Mouse (Mus musculus): ENCODE measurements around the gene Sp2. TPM values are rescaled to one million over a fixed set of nuclear protein-coding genes. Genes with fewer than 3 reads are reported as not detected.

The Sp2 gene
- polyA plus RNA-seq, 1 experiment from 2014 or later, result 18.0 TPM

GRCm38 (mm10) chr11:96935872-96936650 lies 46.7 kb downstream of the Sp2 start:
- no peak overlapping the region for H3K4me3 ChIP-seq
- H3K36me3 ChIP-seq, result 0 out of 2 replicates have a peak, but pooled peaks cover 3% of the 10 kb centered on the region

DNA sequence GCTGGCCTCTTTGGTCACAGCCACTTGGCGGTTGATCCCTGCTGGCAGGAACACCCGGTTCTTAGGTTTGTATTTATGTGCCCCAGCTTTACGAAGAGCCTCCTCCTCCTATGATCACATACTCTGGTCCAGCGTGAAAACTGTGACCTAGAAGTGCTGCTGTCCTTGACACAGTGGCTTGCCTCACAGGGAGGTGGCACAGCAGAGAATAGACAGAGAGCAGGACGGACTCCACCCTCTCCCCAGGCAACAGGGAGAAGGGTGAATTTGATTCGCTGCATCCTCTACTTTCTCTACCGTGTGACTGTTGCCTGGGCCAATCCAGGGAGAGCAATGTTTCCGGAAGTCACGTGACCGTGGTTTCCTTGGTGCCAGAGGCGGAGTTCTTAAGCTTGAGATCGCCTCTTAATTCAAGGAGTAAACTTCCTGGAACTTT lies 47.8 kb downstream of the Sp2 start:
- peak overlapping the region; percentile 2; the same call in 1 of the 2 replicates for H3K4me3 ChIP-seq
- no peaks in the 10 kb centered on the region for H3K9me3 ChIP-seq (replicated peaks)
- WGBS, result 21% methylated on average over 12 of the region's 12 CpGs
- peak overlapping the region; percentile 52 for H3K4me2 ChIP-seq
- peak; percentile 94 for ATAC-seq (ENCODE audit: insufficient number of reproducible peaks, low FRiP score)
- H3K27me3 ChIP-seq (replicated peaks), result peaks cover 7% of the 10 kb centered on the region
- peaks cover 12% of the 10 kb centered on the region; the same call in 1 of the 2 replicates for H3K4me1 ChIP-seq (replicated peaks)
- no peaks in the 10 kb centered on the region for H3K36me3 ChIP-seq
- no peak overlapping the region for H3K9ac ChIP-seq
- peak overlapping the region; percentile 15; the same call in 1 of the 2 replicates for H3K27ac ChIP-seq (ENCODE audit: poor library complexity, severe bottlenecking)

More at GRCm38 (mm10) chr11:96935872-96936650, 46.7 kb downstream of the Sp2 start:
- Histone ChIP-seq H3K27ac (ENCODE audit: poor library complexity, severe bottlenecking) (no peak overlapping the region), H3K4me1 (replicated peaks) (peaks cover 12% of the 10 kb centered on the region; the same call in 1 of the 2 replicates), H3K9ac (no peak overlapping the region), H3K9me3 (replicated peaks) (no peaks in the 10 kb centered on the region), H3K4me2 (no peak overlapping the region), H3K27me3 (replicated peaks) (no peaks in the 10 kb centered on the region)
- 76% methylated on average over 9 of the region's 9 CpGs for WGBS
- no peak for ATAC-seq (ENCODE audit: insufficient number of reproducible peaks, low FRiP score)

GRCm38 (mm10) chr11:96933562-96934276 lies 49.0 kb downstream of the Sp2 start:
- no peak overlapping the region for H3K9ac ChIP-seq
- no peaks in the 10 kb centered on the region for H3K9me3 ChIP-seq (replicated peaks)
- no peaks in the 10 kb centered on the region for H3K36me3 ChIP-seq
- H3K4me2 ChIP-seq, result no peak overlapping the region
- 85% methylated on average over 13 of the region's 13 CpGs for WGBS
- peaks cover 16% of the 10 kb centered on the region; the same call in 1 of the 2 replicates for H3K4me1 ChIP-seq (replicated peaks)
- no peak overlapping the region for H3K4me3 ChIP-seq
- ATAC-seq (ENCODE audit: insufficient number of reproducible peaks, low FRiP score), result no peak
- peaks cover 19% of the 10 kb centered on the region for H3K27me3 ChIP-seq (replicated peaks)
- no peak overlapping the region for H3K27ac ChIP-seq (ENCODE audit: poor library complexity, severe bottlenecking)

- Histone ChIP-seq H3K4me2 (no peak overlapping the region), H3K27me3 (replicated peaks) (peaks cover 35% of the 10 kb centered on the region), H3K4me3 (no peak overlapping the region), H3K9ac (no peak overlapping the region), H3K4me1 (replicated peaks) (peaks cover 16% of the 10 kb centered on the region; the same call in 1 of the 2 replicates), H3K9me3 (replicated peaks) (no peaks in the 10 kb centered on the region), H3K36me3 (no peaks in the 10 kb centered on the region), H3K27ac (ENCODE audit: poor library complexity, severe bottlenecking) (no peak overlapping the region)
- 42% methylated on average over 8 of the region's 8 CpGs for WGBS
- ATAC-seq (ENCODE audit: insufficient number of reproducible peaks, low FRiP score), result no peak
These were observed 51.3 kb downstream of the Sp2 start for GRCm38 (mm10) chr11:96931327-96932062.

DNA sequence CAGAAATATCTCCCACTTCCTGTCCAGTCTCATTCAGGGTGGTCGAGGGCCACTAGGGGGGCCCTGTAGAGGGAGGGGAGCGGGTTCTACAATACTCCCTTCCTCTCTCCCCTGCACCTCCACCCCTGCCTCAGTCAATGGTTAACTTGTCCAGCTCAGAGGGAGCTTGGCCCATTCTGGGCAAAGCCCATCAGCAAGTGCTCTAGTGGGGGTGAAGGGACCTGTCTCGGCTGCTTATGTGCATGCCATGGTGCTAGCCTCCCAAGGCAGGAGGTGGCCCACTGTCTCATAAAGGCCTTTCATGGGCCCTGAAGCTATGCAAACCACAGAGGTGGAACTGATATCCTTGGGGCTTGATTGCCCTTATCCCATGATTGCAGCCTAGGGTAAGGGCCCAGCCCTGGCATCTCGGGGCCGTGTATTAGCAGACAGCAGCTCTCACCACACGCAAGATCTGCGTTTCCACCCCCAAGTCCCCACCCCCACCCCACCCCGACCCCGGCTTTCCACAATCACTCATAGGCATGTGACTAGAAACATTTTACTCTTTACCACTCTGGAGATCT lies 52.9 kb downstream of the Sp2 start:
- Histone ChIP-seq H3K27ac (ENCODE audit: poor library complexity, severe bottlenecking) (no peak overlapping the region), H3K4me1 (replicated peaks) (peaks cover 15% of the 10 kb centered on the region; the same call in 1 of the 2 replicates), H3K4me2 (no peak overlapping the region), H3K27me3 (replicated peaks) (peaks cover 35% of the 10 kb centered on the region), H3K9me3 (replicated peaks) (no peaks in the 10 kb centered on the region), H3K36me3 (no peaks in the 10 kb centered on the region), H3K9ac (no peak overlapping the region), H3K4me3 (no peak overlapping the region)
- ATAC-seq (ENCODE audit: insufficient number of reproducible peaks, low FRiP score), result no peak
- 62% methylated on average over 9 of the region's 9 CpGs for WGBS

DNA sequence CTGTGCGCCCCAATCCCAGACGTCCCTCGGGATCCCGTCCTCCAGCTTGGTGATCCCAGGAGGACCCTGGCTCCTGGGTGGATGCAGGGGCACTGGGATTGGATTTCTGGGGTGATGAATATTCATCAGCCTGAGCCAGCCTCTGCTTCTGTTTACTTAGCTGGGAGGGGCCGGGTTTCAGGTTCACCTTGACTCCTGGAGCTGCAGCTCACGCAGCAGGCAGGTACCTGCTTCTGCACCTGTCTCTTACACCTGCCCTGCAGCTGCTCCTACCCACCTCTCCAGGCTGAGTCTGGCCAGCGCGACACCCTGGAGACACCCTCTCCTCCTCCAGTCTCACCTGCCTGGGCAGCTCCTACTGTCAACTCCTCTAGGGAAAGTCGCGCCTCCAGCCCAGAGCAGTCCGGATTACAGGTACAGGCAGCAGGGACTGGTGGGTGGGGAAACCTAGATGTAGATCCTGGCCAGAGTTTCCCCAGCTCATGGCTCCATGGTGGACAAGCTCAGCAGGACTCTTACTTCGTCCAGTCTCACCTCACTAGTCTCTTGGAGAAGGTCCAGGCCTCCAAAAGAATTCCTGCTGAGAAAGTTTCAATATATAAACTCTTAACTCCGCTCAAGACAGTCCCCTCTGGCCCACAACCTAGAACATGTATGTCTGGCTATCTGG lies 53.5 kb downstream of the Sp2 start:
- peaks cover 35% of the 10 kb centered on the region for H3K27me3 ChIP-seq (replicated peaks)
- no peak overlapping the region for H3K4me2 ChIP-seq
- no peak for ATAC-seq (ENCODE audit: insufficient number of reproducible peaks, low FRiP score)
- no peak overlapping the region for H3K4me3 ChIP-seq
- no peak overlapping the region for H3K27ac ChIP-seq (ENCODE audit: poor library complexity, severe bottlenecking)
- no peak overlapping the region for H3K9ac ChIP-seq
- no peaks in the 10 kb centered on the region for H3K9me3 ChIP-seq (replicated peaks)
- peaks cover 10% of the 10 kb centered on the region; the same call in 1 of the 2 replicates for H3K4me1 ChIP-seq (replicated peaks)
- WGBS, result 19% methylated on average over 13 of the region's 13 CpGs
- no peaks in the 10 kb centered on the region for H3K36me3 ChIP-seq

DNA sequence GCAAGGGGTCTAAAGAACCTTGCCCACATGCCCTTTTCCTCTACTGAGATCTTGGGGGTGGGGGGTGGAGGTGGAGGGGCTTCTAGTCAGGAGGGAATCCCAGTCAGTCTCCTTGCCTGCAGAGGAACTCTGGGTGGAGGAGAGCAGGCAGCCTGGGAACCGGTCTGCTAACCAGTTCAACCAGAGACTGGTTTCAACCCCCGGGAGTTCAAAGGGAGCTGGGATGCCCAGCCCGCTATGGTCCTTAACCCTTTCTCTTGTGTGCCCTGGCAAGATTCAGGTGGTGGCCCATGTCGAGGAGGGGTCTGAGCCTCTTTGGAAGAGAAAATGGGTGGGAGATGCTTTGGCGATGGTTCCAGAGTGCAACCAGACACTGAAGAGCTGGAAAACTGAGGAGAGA lies 54.1 kb downstream of the Sp2 start:
- H3K9me3 ChIP-seq (replicated peaks), result no peaks in the 10 kb centered on the region
- no peak for ATAC-seq (ENCODE audit: insufficient number of reproducible peaks, low FRiP score)
- WGBS, result 10% methylated on average over 5 of the region's 5 CpGs
- H3K4me3 ChIP-seq, result no peak overlapping the region
- no peaks in the 10 kb centered on the region for H3K36me3 ChIP-seq
- H3K4me2 ChIP-seq, result no peak overlapping the region
- H3K9ac ChIP-seq, result no peak overlapping the region
- no peak overlapping the region for H3K27ac ChIP-seq (ENCODE audit: poor library complexity, severe bottlenecking)
- H3K4me1 ChIP-seq (replicated peaks), result peaks cover 10% of the 10 kb centered on the region; the same call in 1 of the 2 replicates
- H3K27me3 ChIP-seq (replicated peaks), result peaks cover 35% of the 10 kb centered on the region

- peaks cover 10% of the 10 kb centered on the region; the same call in 1 of the 2 replicates for H3K4me1 ChIP-seq (replicated peaks)
- H3K9me3 ChIP-seq (replicated peaks), result no peaks in the 10 kb centered on the region
- peaks cover 35% of the 10 kb centered on the region for H3K27me3 ChIP-seq (replicated peaks)
- no peak within 1 kb of the TSS for H3K4me2 ChIP-seq
- no peak within 1 kb of the TSS for H3K9ac ChIP-seq
- no peak within 1 kb of the TSS for H3K4me3 ChIP-seq
- no peak within 1 kb of the TSS for H3K27ac ChIP-seq (ENCODE audit: poor library complexity, severe bottlenecking)
- H3K36me3 ChIP-seq, result no peaks in the 10 kb centered on the region
- no peak for ATAC-seq (ENCODE audit: insufficient number of reproducible peaks, low FRiP score)
- 54% methylated on average over 2 of the region's 2 CpGs for WGBS
These were observed 54.7 kb downstream of the Sp2 start, which contains the start of gene Prr15l for GRCm38 (mm10) chr11:96928088-96928487. TSS of gene Prr15l (plus strand) at chr11:96928104.

GRCm38 (mm10) chr11:96926587-96926986 lies 56.2 kb downstream of the Sp2 start:
- 58% methylated on average over 5 of the region's 5 CpGs for WGBS
- Histone ChIP-seq H3K9ac (no peak overlapping the region), H3K4me1 (replicated peaks) (peaks cover 7% of the 10 kb centered on the region; the same call in 1 of the 2 replicates), H3K36me3 (no peaks in the 10 kb centered on the region), H3K4me3 (no peak overlapping the region), H3K27ac (ENCODE audit: poor library complexity, severe bottlenecking) (no peak overlapping the region), H3K4me2 (no peak overlapping the region), H3K9me3 (replicated peaks) (no peaks in the 10 kb centered on the region), H3K27me3 (replicated peaks) (peaks cover 35% of the 10 kb centered on the region)
- peak; percentile 50; the same call in 1 of the 2 replicates for ATAC-seq (ENCODE audit: insufficient number of reproducible peaks, low FRiP score)

DNA sequence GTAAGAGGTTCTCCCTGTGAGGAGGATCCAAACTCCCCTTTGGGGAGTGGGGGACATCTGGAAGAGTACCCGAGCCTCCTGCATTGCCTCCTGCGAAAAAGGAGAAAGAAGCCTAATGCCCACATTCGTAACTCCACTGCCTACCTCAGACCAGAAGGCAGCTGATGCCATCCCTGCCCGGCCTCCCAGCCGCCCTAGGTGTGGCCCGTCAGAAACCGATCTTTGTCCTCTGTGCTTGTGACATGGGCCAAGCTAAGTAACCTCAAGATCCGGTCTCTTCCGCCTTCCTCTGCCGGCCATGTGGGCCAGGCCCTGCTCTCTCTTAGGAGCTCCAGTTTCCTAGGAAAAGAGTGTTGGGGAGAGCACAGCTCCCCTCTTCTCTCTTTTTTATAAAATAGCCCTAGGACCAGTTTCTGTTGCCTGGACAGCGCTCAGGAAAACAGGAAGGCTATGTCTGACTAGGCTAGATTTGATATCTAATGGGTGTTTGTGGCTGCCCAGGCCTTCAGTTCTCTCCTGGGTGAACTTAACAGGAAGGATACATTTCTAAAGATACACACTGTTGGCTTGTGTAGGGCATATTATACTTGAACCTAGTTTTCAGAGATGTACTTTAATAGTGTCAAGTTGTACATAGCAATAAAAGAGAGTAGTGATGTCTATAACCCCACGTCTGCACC lies 57.1 kb downstream of the Sp2 start:
- H3K36me3 ChIP-seq, result no peaks in the 10 kb centered on the region
- 79% methylated on average over 12 of the region's 12 CpGs for WGBS
- H3K9me3 ChIP-seq (replicated peaks), result no peaks in the 10 kb centered on the region
- no peak for ATAC-seq (ENCODE audit: insufficient number of reproducible peaks, low FRiP score)
- H3K4me3 ChIP-seq, result no peak overlapping the region
- no peak overlapping the region for H3K27ac ChIP-seq (ENCODE audit: poor library complexity, severe bottlenecking)
- no peak overlapping the region for H3K9ac ChIP-seq
- H3K4me1 ChIP-seq (replicated peaks), result peaks cover 4% of the 10 kb centered on the region; the same call in 1 of the 2 replicates
- H3K27me3 ChIP-seq (replicated peaks), result peaks cover 36% of the 10 kb centered on the region
- no peak overlapping the region for H3K4me2 ChIP-seq

Measured in heart, embryonic 12.5 days (tissue).